Mouse (Mus musculus) T-helper 17 cell (primary cell): ENCODE measurements around the gene Tmem127.

Experiments
- in situ Hi-C, 2 experiments: fragments of 300-600 bp; cut with MboI, MseI; formaldehyde crosslinking; loops; 1 replicate in 1 of 2; 2 replicates in 1 of 2; pipeline ENCODE4 v1.15.1; 2025; ENCODE audit warnings: high pct_unique_total_duplicates in 2 of 2

Gene Tmem127

GRCm38 (mm10) chr2:127307179-127307578, 59.5 kb downstream of the Tmem127 start:
- in situ Hi-C loops = loop anchor here (5.0 to 25.0 kb wide), 3 partner anchors 35 to 1880 kb away; partner anchors contain the start of gene Slc20a1 (in 1 of the 2)

- in situ Hi-C loops = loop anchor here (5.0 to 25.0 kb wide), 3 partner anchors 34 to 1879 kb away; partner anchors contain the start of gene Slc20a1 (in 1 of the 2)
Observed at GRCm38 (mm10) chr2:127308660-127309059, 61.0 kb downstream of the Tmem127 start.

GRCm38 (mm10) chr2:127310246-127310645, 62.5 kb downstream of the Tmem127 start:
- in situ Hi-C loops = loop anchor here in 1 of 2 experiments (25.0 kb wide), 1 partner anchor 1877 kb away; the partner anchor contains the start of gene Slc20a1

- in situ Hi-C loops = loop anchor here in 1 of 2 experiments (25.0 kb wide), 1 partner anchor 1877 kb away; the partner anchor contains the start of gene Slc20a1
Observed at GRCm38 (mm10) chr2:127310685-127311084, 63.0 kb downstream of the Tmem127 start.
